Mouse (Mus musculus) frontal cortex, postnatal 14 days (tissue): Measurements from ENCODE around the gene 1810062G17Rik.

Experiments
- DNase-seq, 2 experiments: peaks; one replicate each; pipeline ENCODE4 v3.0.0; 2022; ENCODE audit warnings: low spot score in 2 of 2

Gene 1810062G17Rik

GRCm38 (mm10) chr3:36476261-36477155 is 771 bp downstream of the 1810062G17Rik start:
- no peak for DNase-seq

- DNase-seq, result no peak
Observed at GRCm38 (mm10) chr3:36478776-36479175, 3.0 kb downstream of the 1810062G17Rik start.

- DNase-seq, result no peak
Observed at GRCm38 (mm10) chr3:36480486-36480885, 4.7 kb downstream of the 1810062G17Rik start.

GRCm38 (mm10) chr3:36481776-36482193 is 6.0 kb downstream of the 1810062G17Rik start:
- peak in 1 of 2 experiments; percentile 35 for DNase-seq

GRCm38 (mm10) chr3:36482940-36483339 is 7.2 kb downstream of the 1810062G17Rik start:
- no peak for DNase-seq

GRCm38 (mm10) chr3:36484292-36484691 is 8.6 kb downstream of the 1810062G17Rik start:
- DNase-seq, result no peak

GRCm38 (mm10) chr3:36486176-36486575 is 10.4 kb downstream of the 1810062G17Rik start:
- DNase-seq, result no peak

GRCm38 (mm10) chr3:36486881-36487280 is 11.1 kb downstream of the 1810062G17Rik start:
- DNase-seq, result no peak

- no peak for DNase-seq
Observed at GRCm38 (mm10) chr3:36488367-36488766, 12.6 kb downstream of the 1810062G17Rik start.

GRCm38 (mm10) chr3:36488899-36489589 is 13.3 kb downstream of the 1810062G17Rik start:
- DNase-seq, result no peak

GRCm38 (mm10) chr3:36489590-36489910 is 13.8 kb downstream of the 1810062G17Rik start:
- no peak for DNase-seq

GRCm38 (mm10) chr3:36491535-36491934 is 15.8 kb downstream of the 1810062G17Rik start:
- DNase-seq, result no peak

GRCm38 (mm10) chr3:36492716-36493391 is 17.1 kb downstream of the 1810062G17Rik start:
- no peak for DNase-seq

GRCm38 (mm10) chr3:36493641-36494283 is 18.0 kb downstream of the 1810062G17Rik start:
- no peak for DNase-seq

GRCm38 (mm10) chr3:36494613-36495012 is 18.9 kb downstream of the 1810062G17Rik start:
- no peak for DNase-seq

GRCm38 (mm10) chr3:36495436-36495835 is 19.7 kb downstream of the 1810062G17Rik start:
- peak; percentile 67 to 82 for DNase-seq

GRCm38 (mm10) chr3:36496273-36496672 is 20.5 kb downstream of the 1810062G17Rik start:
- no peak for DNase-seq

GRCm38 (mm10) chr3:36496746-36497145 is 21.0 kb downstream of the 1810062G17Rik start:
- DNase-seq, result peak; percentile 45 to 74

GRCm38 (mm10) chr3:36498224-36498623 is 22.5 kb downstream of the 1810062G17Rik start:
- DNase-seq, result no peak

GRCm38 (mm10) chr3:36499418-36499817 is 23.7 kb downstream of the 1810062G17Rik start:
- DNase-seq, result no peak

- DNase-seq, result no peak
Observed at GRCm38 (mm10) chr3:36500976-36501375, 25.2 kb downstream of the 1810062G17Rik start.

GRCm38 (mm10) chr3:36501546-36501945 is 25.8 kb downstream of the 1810062G17Rik start:
- no peak for DNase-seq
